Mouse (Mus musculus) heart, postnatal 14 days (tissue): ENCODE data around the gene Rbm41. TPM values are rescaled to one million over a fixed set of nuclear protein-coding genes. Genes with fewer than 3 reads are reported as not detected.

Source experiments
- DNase-seq, 2 experiments: peaks; one replicate each; pipeline ENCODE4 v3.0.0; 2021 to 2022
- intact Hi-C: fragments of 180-260 bp; cut with DNase I; formaldehyde crosslinking; loops from one replicate; pipeline ENCODE4 v1.15.1; 2025
- long read RNA-seq, 2 experiments: library from polyadenylated mRNA; stranded (forward); transcript quantifications; one replicate each; pipeline ENCODE4 v2.0.0; 2021
- total RNA-seq, 2 experiments: library from RNA; stranded (reverse); gene quantifications; 2 replicates each; pipeline ENCODE4 v1.2.3; 2021

Rbm41 gene
- total RNA-seq: 10 to 100 TPM in 1 of 2 experiments, 1 to 10 TPM in 1; 7.1 to 10.6 TPM
- long read RNA-seq, experiment 1, partial matches to known transcripts: 0 of 3 reads
- long read RNA-seq, experiment 1, other reads (novel, unspliced or antisense): 3 of 3 reads
- long read RNA-seq, experiment 2: 0 reads

DNA sequence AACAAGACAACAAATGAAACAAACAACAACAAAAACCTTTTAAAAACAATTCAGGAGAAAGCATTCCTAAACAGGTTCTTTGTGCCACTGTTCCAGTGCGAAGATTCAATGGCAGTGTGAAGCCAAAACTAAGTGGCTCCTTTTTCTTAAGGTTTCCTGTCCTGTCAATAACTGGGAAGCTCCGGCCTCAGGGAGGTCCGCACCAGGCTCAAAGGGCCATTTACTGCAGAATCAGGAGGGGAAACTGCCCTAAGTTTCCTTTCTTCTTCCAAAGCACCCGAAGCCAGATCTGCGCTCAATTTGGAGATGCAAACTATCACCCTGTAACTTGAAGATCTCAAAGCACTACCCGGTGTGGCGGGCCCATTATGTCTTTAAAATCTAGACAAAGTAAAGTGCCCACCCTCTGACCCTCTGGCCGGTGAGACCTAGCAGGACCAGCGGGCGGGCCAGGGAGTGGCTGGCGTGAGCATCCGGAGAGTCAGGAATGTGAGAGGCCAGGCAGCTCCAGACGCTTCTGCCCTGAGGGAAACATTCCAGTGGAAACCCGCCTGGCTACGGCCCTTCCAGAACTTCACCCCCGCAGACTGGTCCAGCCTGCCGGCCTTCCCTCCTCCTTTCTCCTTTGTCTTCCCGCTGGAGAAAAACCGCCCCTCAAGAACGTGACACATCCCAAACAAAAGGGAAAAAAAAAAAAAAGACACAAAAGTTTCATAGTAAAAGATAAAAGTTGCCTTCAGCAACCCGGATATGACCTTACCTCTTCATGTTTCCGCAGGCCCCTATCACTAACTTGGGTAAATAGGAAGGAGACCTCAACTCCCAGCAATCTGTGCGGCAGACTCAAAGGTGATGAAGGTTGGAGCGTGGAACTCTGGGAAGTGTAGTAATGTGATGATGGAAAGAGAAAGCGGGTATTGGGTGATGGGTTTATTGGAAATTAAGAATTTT is at the start of gene Rbm41:
TSS of gene Rbm41 (minus strand) at position 856 of the 951 bp plus-strand sequence.
- peak; percentile 22 to 29 for DNase-seq
- intact Hi-C loops: no loop called here

DNA sequence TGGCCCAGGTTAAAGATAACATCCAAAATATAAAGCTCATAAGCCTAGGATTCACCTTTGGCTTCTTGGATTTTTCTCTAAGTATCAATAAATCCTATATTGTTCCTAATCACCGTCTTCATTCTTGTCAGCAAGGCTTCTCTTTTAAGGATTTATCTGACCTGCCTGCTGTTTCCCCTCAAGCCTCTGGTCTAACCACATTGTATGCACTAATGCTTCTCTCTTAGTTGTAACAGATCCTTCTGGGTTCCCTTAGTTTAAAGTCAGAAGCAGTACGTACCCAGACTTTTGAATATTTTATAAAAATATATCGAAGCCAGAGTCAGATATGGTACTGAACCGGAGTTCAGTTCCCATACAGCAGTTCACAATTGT is 283 bp upstream of the Rbm41 start:
- intact Hi-C loops: no loop called here
- DNase-seq: no peak

DNA sequence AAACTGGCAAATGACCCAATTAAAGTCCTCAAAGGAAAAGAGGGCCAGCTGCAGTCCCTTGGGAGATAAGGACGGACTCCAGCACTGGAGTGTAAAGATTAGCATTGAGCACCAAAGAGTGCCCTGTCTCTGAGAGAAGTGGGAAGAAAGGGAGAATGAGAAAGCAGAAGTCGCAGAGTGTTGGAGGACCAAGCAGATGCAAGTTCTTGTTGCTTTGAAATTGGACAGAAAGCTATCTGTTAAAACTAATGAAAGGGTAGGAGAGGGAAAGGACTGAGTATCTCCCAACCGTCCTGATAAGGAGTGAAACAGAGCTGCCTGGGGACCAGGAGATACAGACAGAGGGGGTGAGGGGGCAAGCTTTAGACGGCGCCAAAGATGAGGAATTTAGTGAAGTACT is 16.3 kb downstream of the Rbm41 start:
- no peak for DNase-seq
- intact Hi-C loops: no loop called here

GRCm38 (mm10) chrX:139933507-139933906 is 64.9 kb downstream of the Rbm41 start:
- intact Hi-C loops: no loop called here
- no peak for DNase-seq

DNA sequence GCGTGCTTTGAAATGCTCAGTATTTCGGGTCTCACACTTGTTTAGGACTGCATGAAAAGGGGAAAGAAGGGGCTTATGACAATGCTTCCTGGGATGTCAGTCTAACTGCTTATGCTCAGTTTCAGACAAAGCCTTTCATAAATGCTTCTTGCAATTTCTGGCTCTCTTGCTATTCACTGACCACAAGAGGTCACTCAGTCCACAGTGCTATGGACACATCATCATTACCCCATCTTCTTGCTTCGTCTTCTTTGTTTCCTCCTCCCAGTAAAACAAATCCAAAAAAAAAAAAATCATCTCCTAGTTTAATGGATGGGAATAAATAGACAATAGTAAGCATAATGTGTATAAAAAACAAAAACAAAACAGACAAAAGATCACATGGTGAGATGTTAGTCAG is 65.9 kb downstream of the Rbm41 start:
- intact Hi-C loops: no loop called here
- no peak for DNase-seq

- intact Hi-C loops: no loop called here
These were observed 77.8 kb downstream of the Rbm41 start for GRCm38 (mm10) chrX:139920572-139920971.

GRCm38 (mm10) chrX:139891387-139891786 is 107.0 kb downstream of the Rbm41 start:
- no peak for DNase-seq
- intact Hi-C loops: no loop called here

More at GRCm38 (mm10) chrX:139920572-139920971, 77.8 kb downstream of the Rbm41 start:
- DNase-seq: no peak

DNA sequence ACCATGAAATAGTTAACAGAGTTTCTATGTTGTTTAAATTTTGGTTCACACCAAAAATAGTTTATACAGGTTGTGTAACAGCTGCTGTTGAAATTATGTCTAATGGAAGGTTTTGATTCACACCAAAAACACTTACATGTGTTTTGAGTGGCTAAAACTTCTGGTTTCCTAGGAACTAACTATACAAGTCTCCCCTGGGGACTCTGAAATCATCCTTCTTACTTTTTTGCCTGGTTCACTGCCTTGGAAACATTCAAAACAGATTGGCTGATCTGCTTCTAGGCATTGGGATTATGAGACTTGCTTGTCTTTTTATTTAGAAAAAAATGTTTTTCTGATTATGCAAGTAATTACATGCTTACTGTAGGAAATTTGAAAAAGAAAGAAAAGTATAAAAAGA is 115.2 kb downstream of the Rbm41 start:
- DNase-seq: no peak
- intact Hi-C loops: no loop called here

DNA sequence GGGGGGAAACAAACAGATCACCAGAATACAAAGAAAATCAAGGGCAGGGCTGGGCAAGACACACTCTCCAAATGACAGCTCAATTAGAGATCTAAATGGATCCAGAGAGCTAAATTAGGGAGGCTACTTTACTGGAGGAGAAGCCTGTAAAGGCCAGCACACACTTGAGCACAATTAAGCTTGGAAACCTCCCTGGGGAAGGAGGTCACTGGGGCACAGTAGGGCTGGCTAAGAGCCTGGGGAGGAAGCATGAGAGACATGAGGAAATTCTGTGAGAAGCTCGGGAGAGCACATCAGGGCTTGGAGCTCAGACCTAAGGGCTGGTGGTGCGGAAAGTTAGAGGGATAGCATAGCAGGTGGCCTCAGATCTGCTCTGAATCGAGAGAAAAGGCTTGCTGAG is 120.5 kb downstream of the Rbm41 start:
- DNase-seq: peak; percentile 11 to 38

GRCm38 (mm10) chrX:139877105-139877504 is 121.3 kb downstream of the Rbm41 start:
- intact Hi-C loops: loop anchor here (10.0 kb wide), 1 partner anchor 308 kb away; no protein-coding TSS in a partner anchor
- no peak for DNase-seq

More for the DNA sequence above, 120.5 kb downstream of the Rbm41 start:
- intact Hi-C loops: loop anchor here (10.0 kb wide), 1 partner anchor 307 kb away; no protein-coding TSS in a partner anchor

GRCm38 (mm10) chrX:139870938-139871791 is 127.2 kb downstream of the Rbm41 start, which contains the start of gene Morc4:
Gene Morc4 (minus strand): TSS chrX:139871677.
- intact Hi-C loops: loop anchor here (10.0 kb wide), 1 partner anchor 314 kb away; no protein-coding TSS in a partner anchor
- DNase-seq: peak; percentile 54 to 58

- intact Hi-C loops: loop anchor here (10.0 kb wide), 1 partner anchor 314 kb away; no protein-coding TSS in a partner anchor
- peak; percentile 29 to 51 for DNase-seq
These were observed 128.1 kb downstream of the Rbm41 start for GRCm38 (mm10) chrX:139870300-139870711.

DNA sequence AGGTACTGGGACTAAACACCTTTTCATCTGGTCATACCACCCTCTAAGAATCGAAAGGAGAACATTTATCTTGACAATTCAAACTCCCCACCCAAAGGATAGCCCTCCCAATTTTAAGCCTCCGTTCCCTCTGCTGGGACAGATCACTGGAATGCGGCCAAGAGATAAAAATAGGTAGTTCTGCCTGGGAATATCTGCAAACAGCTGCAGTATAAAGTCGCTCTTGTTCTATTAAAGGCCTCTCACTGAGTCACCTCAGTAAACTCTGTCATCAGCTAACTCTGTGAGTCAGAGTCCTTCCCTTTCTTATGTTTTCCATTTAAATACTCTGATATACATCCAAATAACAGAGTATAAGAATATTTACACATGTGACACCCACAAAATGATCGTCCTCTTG is 139.0 kb downstream of the Rbm41 start:
- intact Hi-C loops: no loop called here

GRCm38 (mm10) chrX:139854795-139855194 is 143.6 kb downstream of the Rbm41 start:
- no peak for DNase-seq
- intact Hi-C loops: no loop called here

More for the DNA sequence above, 139.0 kb downstream of the Rbm41 start:
- no peak for DNase-seq

- DNase-seq: no peak
- intact Hi-C loops: no loop called here
These were observed 157.3 kb downstream of the Rbm41 start for GRCm38 (mm10) chrX:139841091-139841490.

Other genes starting within 250 kb of the Rbm41 start
- gene Ripply1, start 216.2 kb downstream of the Rbm41 start, total RNA-seq: not detected
- gene Cldn2, start 197.8 kb downstream of the Rbm41 start, total RNA-seq: not detected
- 1 to 10 TPM; 4.9 to 6.1 TPM for gene Morc4, start 126.9 kb downstream of the Rbm41 start, total RNA-seq
- gene Nup62cl, start 64.1 kb upstream of the Rbm41 start, total RNA-seq: not detected
- not detected for gene Pih1h3b, start 64.3 kb upstream of the Rbm41 start, total RNA-seq